Mouse (Mus musculus): Measurements from ENCODE around the gene Tgfb3. TPM values are rescaled to one million over a fixed set of nuclear protein-coding genes. Genes with fewer than 3 reads are reported as not detected.

Gene Tgfb3
- total and polyA plus RNA-seq, 3 experiments: 0.34 TPM; not detected in 2

GRCm38 (mm10) chr12:86037235-86037921 lies 41.5 kb downstream of the Tgfb3 start:
- no peak overlapping the region for H3K27ac ChIP-seq (ENCODE audit: insufficient read depth, low read depth)
- H3K36me3 ChIP-seq (replicated peaks in 1 of 2; ENCODE audit: control insufficient read depth in 1 of 2, insufficient read depth in 1 of 2, low read length in 1 of 2): peaks cover 0 to 4% of the 10 kb centered on the region in 2 experiments
- no peak for DNase-seq (ENCODE audit: extremely low read depth)
- in situ Hi-C loops (cut with MboI; ENCODE audit: low pct_ligation_motif_present, low pct_unique_long_range_greater_than_20kb, low sequenced_read_pairs): no loop called here
- H3K27me3 ChIP-seq (replicated peaks): no peaks in the 10 kb centered on the region
- dilution Hi-C loops (cut with MboI; ENCODE audit: extremely low pct_ligation_motif_present, extremely low pct_unique_long_range_greater_than_20kb, low sequenced_read_pairs): no loop called here
- TF ChIP-seq MXI1 (IDR thresholded peaks at IDR 0.05; ENCODE audit: low read depth, low read length) (no peak), RCOR1 (conservative IDR thresholded peaks at IDR 0.05; ENCODE audit: low read depth, low read length) (no peak), GABPA (IDR thresholded peaks at IDR 0.05; ENCODE audit: insufficient replicate concordance, low read depth, low read length) (no peak), POLR2A (IDR thresholded peaks at IDR 0.05; ENCODE audit: low read depth, low read length) (no peak), PAX5 (IDR thresholded peaks at IDR 0.05; ENCODE audit: low read length) (no peak), MAZ (IDR thresholded peaks at IDR 0.05; ENCODE audit: low read depth, low read length) (no peak), E2F4 (IDR thresholded peaks at IDR 0.05; ENCODE audit: insufficient replicate concordance, low read depth, low read length) (no peak), NRF1 (IDR thresholded peaks at IDR 0.05; ENCODE audit: low read depth, low read length) (no peak), HCFC1 (IDR thresholded peaks at IDR 0.05; ENCODE audit: low read depth, low read length) (no peak)
- H3K9ac ChIP-seq (ENCODE audit: insufficient read depth, low read depth): no peak overlapping the region
- H3K79me2 ChIP-seq (replicated peaks; ENCODE audit: control insufficient read depth, extremely low read depth, insufficient read depth, poor library complexity, severe bottlenecking): no peaks in the 10 kb centered on the region
- no peak overlapping the region for H3K4me3 ChIP-seq (replicated peaks in 1 of 3; ENCODE audit: low read depth in 2 of 3, low read length in 2 of 3, poor library complexity in 1 of 3)
- no peak overlapping the region for H3K4me2 ChIP-seq (ENCODE audit: insufficient read depth, low read depth, poor library complexity, severe bottlenecking)
- H3K9me3 ChIP-seq (replicated peaks; ENCODE audit: low read length): no peaks in the 10 kb centered on the region
- H3K4me1 ChIP-seq (ENCODE audit: control insufficient read depth in 1 of 2, insufficient read depth in 2 of 2): no peaks in the 10 kb centered on the region

GRCm38 (mm10) chr12:86036368-86037166 lies 42.3 kb downstream of the Tgfb3 start:
- H3K27ac ChIP-seq (ENCODE audit: insufficient read depth, low read depth): no peak overlapping the region
- no peak overlapping the region for H3K4me3 ChIP-seq (replicated peaks in 1 of 3; ENCODE audit: low read depth in 2 of 3, low read length in 2 of 3, poor library complexity in 1 of 3)
- H3K4me1 ChIP-seq (ENCODE audit: control insufficient read depth in 1 of 2, insufficient read depth in 2 of 2): no peaks in the 10 kb centered on the region
- H3K4me2 ChIP-seq (ENCODE audit: insufficient read depth, low read depth, poor library complexity, severe bottlenecking): no peak overlapping the region
- H3K79me2 ChIP-seq (replicated peaks; ENCODE audit: control insufficient read depth, extremely low read depth, insufficient read depth, poor library complexity, severe bottlenecking): no peaks in the 10 kb centered on the region
- H3K36me3 ChIP-seq (replicated peaks in 1 of 2; ENCODE audit: control insufficient read depth in 1 of 2, insufficient read depth in 1 of 2, low read length in 1 of 2): peaks cover 0 to 4% of the 10 kb centered on the region in 2 experiments
- in situ Hi-C loops (cut with MboI; ENCODE audit: low pct_ligation_motif_present, low pct_unique_long_range_greater_than_20kb, low sequenced_read_pairs) (no loop called here), dilution Hi-C loops (cut with MboI; ENCODE audit: extremely low pct_ligation_motif_present, extremely low pct_unique_long_range_greater_than_20kb, low sequenced_read_pairs) (no loop called here)
- H3K9me3 ChIP-seq (replicated peaks; ENCODE audit: low read length): no peaks in the 10 kb centered on the region
- H3K27me3 ChIP-seq (replicated peaks): no peaks in the 10 kb centered on the region
- no peak overlapping the region for H3K9ac ChIP-seq (ENCODE audit: insufficient read depth, low read depth)
- no peak for DNase-seq (ENCODE audit: extremely low read depth)
- TF ChIP-seq USF2 (conservative IDR thresholded peaks at IDR 0.05; ENCODE audit: low read depth, low read length) (no peak), SIN3A (IDR thresholded peaks at IDR 0.05; ENCODE audit: low read length) (no peak), ETS1 (conservative IDR thresholded peaks at IDR 0.05; ENCODE audit: low read depth, low read length) (no peak)

Data from CH12.LX (cell line).